In genomic region chr8:11469095-11469494, GRCm38 (mm10) we compare ENCODE assay signal across 9 mouse cellular contexts. TPM values are rescaled to one million over a fixed set of nuclear protein-coding genes. Genes with fewer than 3 reads are reported as not detected.
DNase-seq lines count a peak whose midpoint lies in the region; ATAC-seq and TF ChIP-seq lines count a peak whose summit lies in the region.
"Had no signal": no experiment of that assay in that cellular context is flagged by ENCODE, and none has a peak within 500 bp of the region (broad histone marks: within the 10 kb centered on the region; RNA-seq: fewer than 3 reads in every experiment).

No protein-coding gene starts in this region.

- no peak overlapping the region for H3K4me3 ChIP-seq in MEL (ENCODE audit: control insufficient read depth in 1 of 2, insufficient read depth in 1 of 2, low read depth in 2 of 2, low read length in 2 of 2)
- H3K4me3 ChIP-seq in liver, embryonic 14.5 days (ENCODE audit: insufficient read depth in 1 of 2, low read depth in 2 of 2, low read length in 2 of 2): no peak overlapping the region
- H3K4me3 ChIP-seq: embryonic facial prominence, embryonic 15.5 days; lung, embryonic 15.5 days had no signal

- 8% methylated on average over 3 of the region's 3 CpGs for WGBS in liver, embryonic 14.5 days (ENCODE audit: insufficient replicate concordance)

- H3K4me2 ChIP-seq in liver, embryonic 14.5 days (ENCODE audit: low read depth): no peak overlapping the region
- H3K4me2 ChIP-seq: embryonic facial prominence, embryonic 15.5 days; lung, embryonic 15.5 days had no signal

- no peaks in the 10 kb centered on the region for H3K27me3 ChIP-seq in MEL (ENCODE audit: control insufficient read depth in 1 of 2, insufficient read depth in 2 of 2, low read length in 2 of 2)
- H3K27me3 ChIP-seq in liver, embryonic 14.5 days (ENCODE audit: control insufficient read depth, insufficient read depth, low read length): no peaks in the 10 kb centered on the region; the same call in none of the 2 replicates

- TF ChIP-seq RAD21 in MEL (IDR thresholded peaks at IDR 0.05; ENCODE audit: low read depth, low read length): peak; percentile 3

- H3K79me2 ChIP-seq in MEL (ENCODE audit: control insufficient read depth, insufficient read depth, low read length, poor library complexity): no peaks in the 10 kb centered on the region

- no peak for TF ChIP-seq POLR2A in MEL (IDR thresholded peaks at IDR 0.05; ENCODE audit: control insufficient read depth in 1 of 2, insufficient read depth in 1 of 2, low read depth in 1 of 2, low read length in 2 of 2, poor library complexity in 1 of 2)
- no peak for TF ChIP-seq POLR2A in brain, embryonic 14.5 days (IDR thresholded peaks at IDR 0.05; ENCODE audit: borderline replicate concordance, extremely low read depth, insufficient read depth, insufficient read length, poor library complexity, severe bottlenecking)

- H3K36me3 ChIP-seq in MEL (ENCODE audit: control insufficient read depth in 1 of 2, insufficient read depth in 2 of 2, low read length in 2 of 2): no peaks in the 10 kb centered on the region
- H3K36me3 ChIP-seq in liver, embryonic 14.5 days (replicated peaks; ENCODE audit: control insufficient read depth, insufficient read depth, low read depth): no peaks in the 10 kb centered on the region
- H3K36me3 ChIP-seq: embryonic facial prominence, embryonic 15.5 days; lung, embryonic 15.5 days had no signal

- no peak overlapping the region for H3K9ac ChIP-seq in MEL (ENCODE audit: control insufficient read depth, low read depth, low read length, poor library complexity, severe bottlenecking)
- no peak overlapping the region for H3K9ac ChIP-seq in liver, embryonic 14.5 days (replicated peaks)
- H3K9ac ChIP-seq: embryonic facial prominence, embryonic 15.5 days; lung, embryonic 15.5 days had no signal

- no peaks in the 10 kb centered on the region for H3K9me3 ChIP-seq in MEL (replicated peaks; ENCODE audit: insufficient read depth, low read length)
- H3K9me3 ChIP-seq in liver, embryonic 14.5 days (ENCODE audit: control insufficient read depth, low read length): no peaks in the 10 kb centered on the region
- H3K9me3 ChIP-seq: embryonic facial prominence, embryonic 15.5 days; lung, embryonic 15.5 days had no signal

- ATAC-seq in liver, embryonic 14.5 days (ENCODE audit: insufficient read depth): no peak
- ATAC-seq in inflammation-experienced regulatory T-cells, adult 6 months: no peak

- no peaks in the 10 kb centered on the region for H3K4me1 ChIP-seq in MEL (ENCODE audit: control insufficient read depth in 1 of 2, insufficient read depth in 2 of 2, low read length in 2 of 2)
- peaks cover 0 to 25% of the 10 kb centered on the region in 2 experiments; a peak in 2 of 4 replicates for H3K4me1 ChIP-seq in liver, embryonic 14.5 days (replicated peaks; ENCODE audit: control insufficient read depth in 2 of 2, insufficient read depth in 2 of 2, low read length in 1 of 2)
- H3K4me1 ChIP-seq: embryonic facial prominence, embryonic 15.5 days had no signal

- no peak overlapping the region for H3K27ac ChIP-seq in MEL (ENCODE audit: control insufficient read depth, low read depth, low read length)
- H3K27ac ChIP-seq in liver, embryonic 14.5 days: no peak overlapping the region
- H3K27ac ChIP-seq: embryonic facial prominence, embryonic 15.5 days; lung, embryonic 15.5 days had no signal

- no peak for TF ChIP-seq EP300 in MEL (IDR thresholded peaks at IDR 0.05; ENCODE audit: low read depth in 1 of 2, low read length in 2 of 2)
- no peak for TF ChIP-seq EP300 in liver, embryonic 14.5 days (IDR thresholded peaks at IDR 0.05; ENCODE audit: low read depth)

- peak in 2 of 3 experiments; percentile 23 to 41; a peak in 3 of 6 replicates for TF ChIP-seq CTCF in MEL (IDR thresholded peaks at IDR 0.05 in 2 of 3, conservative IDR thresholded peaks at IDR 0.05 in 1 of 3; ENCODE audit: control insufficient read depth in 1 of 3, insufficient read depth in 1 of 3, low read depth in 2 of 3, low read length in 3 of 3, poor library complexity in 1 of 3, severe bottlenecking in 1 of 3)
- TF ChIP-seq CTCF in brain, embryonic 14.5 days (IDR thresholded peaks at IDR 0.05; ENCODE audit: borderline replicate concordance, extremely low read depth, insufficient read depth, insufficient read length): peak; percentile 61; the same call in 1 of the 2 replicates
- TF ChIP-seq CTCF in liver, embryonic 14.5 days (IDR thresholded peaks at IDR 0.05; ENCODE audit: low read depth): peak; percentile 65

- peak; percentile 27 for DNase-seq in left cerebral cortex, postnatal 4 days
- no peak for DNase-seq in left cerebral cortex, postnatal 10 days (ENCODE audit: extremely low spot score in 1 of 2, low spot score in 2 of 2)
- DNase-seq in MEL (ENCODE audit: low read depth, low spot score): no peak
- peak; percentile 69 for DNase-seq in brain, embryonic 14.5 days (ENCODE audit: low read depth)
- DNase-seq in liver, embryonic 14.5 days (ENCODE audit: low read depth in 3 of 3, low spot score in 3 of 3): no peak
- DNase-seq in gastrocnemius, adult 8-10 months (ENCODE audit: low spot score in 2 of 2): no peak

- intact Hi-C loops in left cerebral cortex, postnatal 4 days (cut with DNase I): no loop called here
- intact Hi-C loops in left cerebral cortex, postnatal 10 days (cut with DNase I): no loop called here

TF ChIP-seq in MEL, 35 proteins besides CTCF, POLR2A, EP300 and RAD21:
- TF ChIP-seq KAT2A (conservative IDR thresholded peaks at IDR 0.05; ENCODE audit: low read depth, low read length): no peak
- TF ChIP-seq SMC3 (IDR thresholded peaks at IDR 0.05; ENCODE audit: low read depth, low read length): peak; percentile 38

RNA-seq across cellular contexts. Expression of gene Rab20, which starts 9.4 kb away (rescaled TPM):
- total RNA-seq in left cerebral cortex, postnatal 4 days (2021): under 1 TPM; 0.34 to 0.36 TPM
- total RNA-seq in left cerebral cortex, postnatal 10 days (2021): under 1 TPM; 0.64 to 0.67 TPM
- 8.4 and 10.4 TPM in 2 replicates for total RNA-seq in MEL (2012; rRNA removed)
- 1 to 10 TPM in 1 of 2 experiments, not detected in 1; 9.5 TPM for polyA plus RNA-seq in MEL (2012; ENCODE audit: insufficient read depth in 1 of 2, insufficient read length in 2 of 2, low read depth in 1 of 2, low replicate concordance in 2 of 2, missing spikeins in 1 of 2)
- 0.55 and 0.85 TPM in 2 replicates for polyA plus RNA-seq in brain, embryonic 14.5 days (2012; rRNA removed)
- polyA plus RNA-seq in liver, embryonic 14.5 days (2012; rRNA removed): 2.7 and 2.8 TPM in 2 replicates
- polyA plus RNA-seq in liver, embryonic 14.5 days (2014; fragmentation: Nextera tagmentation; extraction: Ambion mirVana): 2.9 and 3.1 TPM in 2 replicates
- 10 to 100 TPM in 2 of 3 experiments, 1 to 10 TPM in 1; 5.4 to 16.0 (median 11.1) TPM for polyA plus RNA-seq in inflammation-experienced regulatory T-cells, adult 6 months (2017; shearing (Covaris generic))
- 1 to 10 TPM; 3.8 to 5.2 (median 4.3) TPM for total RNA-seq in gastrocnemius, adult 8-10 months (2022)

RNA-seq across cellular contexts. Expression of gene Naxd, which starts 28.2 kb away (rescaled TPM):
- 10 to 100 TPM; 62.9 to 68.7 TPM for total RNA-seq in left cerebral cortex, postnatal 4 days (2021)
- 10 to 100 TPM; 55.8 to 60.0 TPM for total RNA-seq in left cerebral cortex, postnatal 10 days (2021)
- 54.8 and 60.9 TPM in 2 replicates for total RNA-seq in MEL (2012; rRNA removed)
- 10 to 100 TPM in 1 of 2 experiments, not detected in 1; 72.3 TPM for polyA plus RNA-seq in MEL (2012; ENCODE audit: insufficient read depth in 1 of 2, insufficient read length in 2 of 2, low read depth in 1 of 2, low replicate concordance in 2 of 2, missing spikeins in 1 of 2)
- 126 and 165 TPM in 2 replicates for polyA plus RNA-seq in brain, embryonic 14.5 days (2012; rRNA removed)
- polyA plus RNA-seq in liver, embryonic 14.5 days (2012; rRNA removed): 26.9 and 29.8 TPM in 2 replicates
- polyA plus RNA-seq in liver, embryonic 14.5 days (2014; fragmentation: Nextera tagmentation; extraction: Ambion mirVana): 31.9 and 33.0 TPM in 2 replicates
- polyA plus RNA-seq in inflammation-experienced regulatory T-cells, adult 6 months (2017; shearing (Covaris generic)): 10 to 100 TPM; 49.1 to 66.5 (median 55.2) TPM
- total RNA-seq in gastrocnemius, adult 8-10 months (2022): 10 to 100 TPM; 23.8 to 29.1 (median 26.4) TPM

Comparison
In these comparisons a context has a peak if more than half of its experiments do, and no peak if none do; other contexts are left out.
1. DNase-seq: peak in left cerebral cortex, postnatal 4 days (single experiment) and brain, embryonic 14.5 days (single experiment); none in left cerebral cortex, postnatal 10 days (0 of 2), MEL (single experiment), liver, embryonic 14.5 days (0 of 3) and gastrocnemius, adult 8-10 months (0 of 2).
2. Peak in every context shown above with its lines, with median percentiles within 50 percentile points of each other: CTCF ChIP-seq.